Mouse (Mus musculus) limb, embryonic 14.5 days (tissue): ENCODE measurements around the gene Slc22a18. TPM values are rescaled to one million over a fixed set of nuclear protein-coding genes. Genes with fewer than 3 reads are reported as not detected.
A peak's percentile ranks its signal among the peaks of the same experiment; 100 is the strongest.

Source experiments
- ATAC-seq: fragments of 200-750 bp; cut with Nextera tagmentation; 2 replicates; pipeline ENCODE4 v1.8.0; 2017; ENCODE audit warnings: low read depth, moderate number of reproducible peaks, moderate TSS enrichment; ENCODE audit not compliant: low FRiP score
- DNase-seq: peaks from one replicate; pipeline ENCODE4 v3.0.0-alpha.2; 2015; ENCODE audit warnings: low spot score
- H3K27ac ChIP-seq: fragments of 300-500 bp; sonication (generic); replicated peaks from 2 replicates; pipeline ENCODE4 v1.5.1; 2014; ENCODE audit warnings: low read depth, mild to moderate bottlenecking, low read length, moderate library complexity, mixed read lengths
- H3K27me3 ChIP-seq: fragments of 300-500 bp; sonication (generic); 2 replicates; pipeline ENCODE4 v1.6.1; 2014; ENCODE audit warnings: low read length, mixed read lengths; ENCODE audit not compliant: control insufficient read depth, insufficient read depth
- H3K36me3 ChIP-seq: fragments of 300-500 bp; sonication (generic); 2 replicates; pipeline ENCODE4 v1.6.1; 2014; ENCODE audit warnings: mild to moderate bottlenecking, low read length, moderate library complexity, mixed read lengths; ENCODE audit not compliant: control insufficient read depth, insufficient read depth
- H3K4me1 ChIP-seq: fragments of 300-500 bp; sonication (generic); 2 replicates; pipeline ENCODE4 v1.6.1; 2014; ENCODE audit warnings: antibody characterized with exemption, low read length, mixed read lengths; ENCODE audit not compliant: control insufficient read depth, insufficient read depth
- H3K4me2 ChIP-seq: fragments of 300-500 bp; sonication (generic); replicated peaks from 2 replicates; pipeline ENCODE4 v1.6.1; 2014; ENCODE audit warnings: low read depth, mild to moderate bottlenecking, low read length, moderate library complexity; ENCODE audit not compliant: severe bottlenecking
- H3K4me3 ChIP-seq: fragments of 300-500 bp; sonication (generic); replicated peaks from 2 replicates; pipeline ENCODE4 v1.5.1; 2014; ENCODE audit warnings: low read length
- H3K9ac ChIP-seq: fragments of 300-500 bp; sonication (generic); 2 replicates; pipeline ENCODE4 v1.6.1; 2014; ENCODE audit warnings: mild to moderate bottlenecking, low read depth, low read length, moderate library complexity; ENCODE audit not compliant: severe bottlenecking
- H3K9me3 ChIP-seq: fragments of 300-500 bp; sonication (generic); 2 replicates; pipeline ENCODE4 v1.6.1; 2016; ENCODE audit warnings: low read length; ENCODE audit not compliant: control insufficient read depth
- POLR2A ChIP-seq: fragments of 200-500 bp; IDR thresholded peaks from 2 replicates; pipeline ENCODE4 v1.8.0; 2012; ENCODE audit warnings: inconsistent platforms, mild to moderate bottlenecking, moderate library complexity, borderline replicate concordance; ENCODE audit not compliant: insufficient read depth, insufficient read length; ENCODE audit errors: extremely low read depth
- WGBS: fragments of 180-500 bp; shearing (Covaris S2); extraction: QIAGEN DNeasy Blood & Tissue Kit; methylation state at CpG from one replicate; pipeline ENCODE4 v1.1.7; 2014; 5-methylcytosine and 5-hydroxymethylcytosine counted together
- polyA plus RNA-seq, 2 experiments: library from polyadenylated mRNA; depleted of rRNA in 1 of 2; stranded (reverse) in 1 of 2; unstranded in 1 of 2; fragments of >200 nt; fragmentation: Nextera tagmentation in 1 of 2; extraction: Ambion mirVana in 1 of 2; gene quantifications; 2 replicates each; pipeline versions ENCODE4 v1.2.1 to v1.2.3; 2012 to 2014

The Slc22a18 gene
- polyA plus RNA-seq, 2 experiments = 2.3 to 3.3 TPM

GRCm38 (mm10) chr7:143475876-143476275, 2.3 kb downstream of the Slc22a18 start:
- no peak for TF ChIP-seq POLR2A
- WGBS = 73% methylated on average over 10 of the region's 11 CpGs
- Histone ChIP-seq H3K4me1 (no peaks in the 10 kb centered on the region), H3K4me3 (no peak overlapping the region), H3K9ac (no peak overlapping the region), H3K36me3 (no peaks in the 10 kb centered on the region), H3K9me3 (no peaks in the 10 kb centered on the region), H3K4me2 (no peak overlapping the region), H3K27ac (no peak overlapping the region), H3K27me3 (no peaks in the 10 kb centered on the region)
- ATAC-seq (no peak), DNase-seq (no peak)

DNA sequence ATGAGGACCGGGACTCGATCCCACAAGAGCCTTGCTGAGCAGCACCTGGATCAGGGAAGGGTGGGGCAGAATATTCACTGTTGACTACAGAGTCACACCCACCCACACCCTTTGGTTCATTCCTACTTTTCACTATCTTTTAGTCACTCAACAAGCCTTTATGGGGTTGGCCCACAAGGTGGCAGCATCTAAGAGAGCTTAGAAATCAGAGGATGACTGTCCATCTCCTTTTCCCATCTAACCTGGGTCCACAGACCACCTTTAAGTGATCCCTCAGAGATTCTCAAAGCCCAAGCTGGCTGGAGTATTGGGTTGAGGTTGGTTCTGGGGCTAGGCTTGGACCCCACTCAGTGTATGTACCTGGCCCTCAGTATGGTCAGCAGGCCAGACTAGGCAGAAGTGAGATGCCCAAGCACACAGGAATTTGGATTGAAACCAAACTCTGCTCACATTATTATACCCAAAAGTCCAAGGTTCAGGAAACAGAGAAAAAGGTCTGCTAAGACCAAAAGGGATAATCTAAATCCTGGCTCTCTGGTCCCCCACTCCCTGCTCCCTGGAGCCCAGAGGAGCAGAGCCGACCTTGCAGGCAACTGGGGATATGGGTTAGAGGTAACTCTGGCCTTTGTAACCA, 3.3 kb downstream of the Slc22a18 start:
- no peaks in the 10 kb centered on the region for H3K4me1 ChIP-seq
- H3K9me3 ChIP-seq = no peaks in the 10 kb centered on the region
- H3K4me2 ChIP-seq = no peak overlapping the region
- DNase-seq (no peak), ATAC-seq (no peak)
- no peak overlapping the region for H3K4me3 ChIP-seq
- H3K9ac ChIP-seq = no peak overlapping the region
- no peaks in the 10 kb centered on the region for H3K27me3 ChIP-seq
- no peak overlapping the region for H3K27ac ChIP-seq
- TF ChIP-seq POLR2A = no peak
- no peaks in the 10 kb centered on the region for H3K36me3 ChIP-seq
- WGBS = 81% methylated on average over 3 of the region's 3 CpGs

DNA sequence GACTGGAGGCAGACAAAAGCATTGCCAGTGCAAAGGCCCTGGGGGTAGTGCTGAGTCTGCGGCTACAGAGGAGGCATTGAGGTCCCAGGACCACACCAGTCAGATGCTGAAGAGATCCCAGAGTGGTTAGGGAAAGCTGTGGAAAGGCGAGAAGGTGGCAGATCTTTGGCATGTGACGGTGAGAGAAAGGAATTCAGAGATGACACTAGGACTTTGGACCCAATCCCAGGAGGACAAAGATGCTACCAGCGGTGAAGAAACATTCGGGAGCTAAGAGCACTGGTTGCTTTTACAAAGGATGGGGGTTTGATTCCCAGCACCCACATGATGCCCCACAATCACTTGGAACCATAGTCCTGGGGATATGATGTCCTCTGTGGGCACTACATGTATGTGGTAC, 4.3 kb downstream of the Slc22a18 start:
- H3K4me2 ChIP-seq = no peak overlapping the region
- H3K4me1 ChIP-seq = no peaks in the 10 kb centered on the region
- no peaks in the 10 kb centered on the region for H3K36me3 ChIP-seq
- DNase-seq = no peak
- H3K4me3 ChIP-seq = no peak overlapping the region
- no peak overlapping the region for H3K9ac ChIP-seq
- ATAC-seq = no peak
- no peaks in the 10 kb centered on the region for H3K27me3 ChIP-seq
- no peak for TF ChIP-seq POLR2A
- WGBS = 85% methylated on average over 5 of the region's 5 CpGs
- H3K9me3 ChIP-seq = no peaks in the 10 kb centered on the region
- H3K27ac ChIP-seq = no peak overlapping the region

DNA sequence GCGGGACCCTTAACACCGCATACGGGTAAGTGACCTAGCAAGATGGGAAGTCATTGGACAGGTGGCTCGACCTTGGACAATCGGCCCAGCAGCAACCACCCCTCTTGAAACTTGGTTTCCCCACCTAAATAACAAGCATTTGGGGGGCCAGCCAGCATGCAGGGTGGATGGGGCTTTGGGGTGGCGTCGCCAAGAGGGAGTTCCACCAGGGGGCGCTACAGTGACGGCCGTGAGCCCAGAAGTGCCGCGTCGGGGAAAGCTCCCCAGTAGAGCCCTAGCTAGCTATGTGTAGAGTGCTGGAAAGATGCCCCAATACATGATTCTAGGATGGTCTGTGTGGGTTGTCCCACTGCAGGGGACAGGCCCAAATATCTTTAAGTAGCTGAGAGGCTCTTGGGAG, 7.0 kb downstream of the Slc22a18 start:
- Histone ChIP-seq H3K4me3 (no peak overlapping the region), H3K36me3 (no peaks in the 10 kb centered on the region), H3K9ac (no peak overlapping the region), H3K4me1 (no peaks in the 10 kb centered on the region), H3K27me3 (no peaks in the 10 kb centered on the region), H3K9me3 (no peaks in the 10 kb centered on the region), H3K4me2 (no peak overlapping the region), H3K27ac (no peak overlapping the region)
- peak; percentile 50 for DNase-seq
- no peak for ATAC-seq
- no peak for TF ChIP-seq POLR2A
- WGBS = 28% methylated on average over 13 of the region's 13 CpGs

- Histone ChIP-seq H3K4me3 (no peak overlapping the region), H3K4me2 (no peak overlapping the region), H3K4me1 (no peaks in the 10 kb centered on the region), H3K36me3 (no peaks in the 10 kb centered on the region), H3K27me3 (no peaks in the 10 kb centered on the region), H3K27ac (no peak overlapping the region), H3K9me3 (no peaks in the 10 kb centered on the region), H3K9ac (no peak overlapping the region)
- no peak for ATAC-seq
- no peak for DNase-seq
- WGBS = 45% methylated on average over 5 of the region's 5 CpGs
- no peak for TF ChIP-seq POLR2A
These were observed 8.4 kb downstream of the Slc22a18 start for GRCm38 (mm10) chr7:143481806-143482387.

- H3K4me1 ChIP-seq = no peaks in the 10 kb centered on the region
- no peak overlapping the region for H3K4me2 ChIP-seq
- no peak; the same call in 1 of the 2 replicates for ATAC-seq
- no peak overlapping the region for H3K4me3 ChIP-seq
- no peaks in the 10 kb centered on the region for H3K27me3 ChIP-seq
- H3K9ac ChIP-seq = no peak overlapping the region
- TF ChIP-seq POLR2A = no peak
- no peaks in the 10 kb centered on the region for H3K36me3 ChIP-seq
- H3K27ac ChIP-seq = no peak overlapping the region
- 16% methylated on average over 6 of the region's 6 CpGs for WGBS
- no peaks in the 10 kb centered on the region for H3K9me3 ChIP-seq
- DNase-seq = peak; percentile 28
These were observed 9.0 kb downstream of the Slc22a18 start for GRCm38 (mm10) chr7:143482541-143482940.
